Mouse (Mus musculus) T-helper 17 cell (primary cell): ENCODE data around the gene Tceanc2.

Experiments used
- in situ Hi-C, 2 experiments: fragments of 300-600 bp; cut with MboI, MseI; formaldehyde crosslinking; loops; 1 replicate in 1 of 2; 2 replicates in 1 of 2; pipeline ENCODE4 v1.15.1; 2025; ENCODE audit warnings: high pct_unique_total_duplicates in 2 of 2

Gene Tceanc2

DNA sequence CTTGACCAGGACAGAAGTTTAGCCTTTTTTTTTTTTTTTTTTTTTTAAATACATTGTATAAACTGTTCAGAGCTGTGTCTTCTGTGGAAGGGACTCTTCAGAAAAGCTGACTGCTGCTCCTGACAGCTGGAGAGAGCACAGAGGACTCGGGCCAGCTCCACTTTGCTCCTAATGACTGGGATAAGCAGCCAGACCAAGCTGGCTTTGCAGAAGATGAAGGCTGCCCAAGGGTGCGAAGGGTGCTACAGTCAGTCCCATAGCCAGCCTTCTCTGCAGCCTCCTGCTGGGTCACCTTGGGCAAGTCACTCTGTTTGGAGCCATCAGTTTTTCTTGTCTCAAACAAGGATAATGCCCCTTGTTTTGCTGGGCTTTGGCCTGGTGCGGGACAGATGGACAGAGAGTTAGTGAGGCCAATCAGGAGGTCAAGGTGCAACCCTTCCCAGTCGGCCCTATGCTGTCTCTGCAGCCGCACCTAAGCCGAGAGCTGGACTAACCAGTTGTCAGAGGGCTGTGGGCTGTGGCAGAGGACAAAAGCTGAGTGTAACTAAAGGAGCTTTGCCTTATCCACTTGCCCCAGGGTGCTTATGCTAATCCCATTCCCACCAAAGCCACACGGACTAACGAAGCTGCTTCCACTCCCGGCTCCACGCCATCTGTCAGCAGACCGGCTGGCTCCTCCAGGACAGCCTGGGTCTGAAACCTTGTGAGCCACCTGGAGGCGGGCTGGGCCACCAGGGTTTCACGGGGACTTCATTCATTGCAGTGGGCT lies 50.8 kb downstream of the Tceanc2 start:
- in situ Hi-C loops = no loop called here

GRCm38 (mm10) chr4:107126891-107127524 lies 51.9 kb downstream of the Tceanc2 start:
- in situ Hi-C loops = no loop called here

- in situ Hi-C loops = no loop called here
Measured at GRCm38 (mm10) chr4:107126389-107126788, 52.5 kb downstream of the Tceanc2 start.

DNA sequence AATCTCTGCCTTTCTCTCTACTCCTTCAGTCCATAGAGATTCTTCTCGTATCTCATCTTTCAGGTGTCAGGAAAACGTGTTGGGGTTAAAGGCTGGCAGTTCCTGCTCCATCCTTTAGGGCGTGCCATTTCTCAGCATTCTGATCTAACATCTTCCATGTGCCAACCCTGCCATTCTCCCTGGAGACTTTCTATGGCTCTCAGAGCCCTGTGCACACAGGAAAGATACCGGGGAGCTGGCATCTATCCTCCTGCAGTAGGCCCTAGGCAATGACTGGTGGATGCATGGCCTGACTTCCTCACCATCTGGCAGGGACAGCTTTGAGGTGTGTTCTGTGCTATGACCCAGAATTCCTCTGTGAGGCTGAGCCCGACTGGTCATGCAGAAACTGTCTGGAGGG lies 53.8 kb downstream of the Tceanc2 start:
- in situ Hi-C loops = no loop called here

DNA sequence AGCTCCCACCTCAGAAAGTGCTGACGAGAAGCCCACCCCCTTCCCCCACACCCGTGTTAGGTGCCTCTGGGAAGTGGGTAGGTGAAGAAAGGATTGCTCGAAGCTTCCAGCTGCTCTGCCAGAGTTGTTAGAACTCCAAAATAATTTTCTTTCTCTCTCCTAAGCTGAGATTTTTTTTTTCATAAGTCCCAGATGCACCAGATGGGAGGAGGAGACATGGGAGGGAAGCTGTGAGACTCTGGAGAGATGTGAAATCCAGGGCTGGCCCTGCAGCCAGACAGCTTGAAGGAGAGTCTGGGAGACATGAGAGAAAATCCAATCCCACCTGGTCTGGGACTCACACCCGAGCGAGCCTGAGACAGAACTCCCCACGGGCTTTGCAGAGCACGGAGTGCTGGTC lies 54.5 kb downstream of the Tceanc2 start:
- in situ Hi-C loops = no loop called here

DNA sequence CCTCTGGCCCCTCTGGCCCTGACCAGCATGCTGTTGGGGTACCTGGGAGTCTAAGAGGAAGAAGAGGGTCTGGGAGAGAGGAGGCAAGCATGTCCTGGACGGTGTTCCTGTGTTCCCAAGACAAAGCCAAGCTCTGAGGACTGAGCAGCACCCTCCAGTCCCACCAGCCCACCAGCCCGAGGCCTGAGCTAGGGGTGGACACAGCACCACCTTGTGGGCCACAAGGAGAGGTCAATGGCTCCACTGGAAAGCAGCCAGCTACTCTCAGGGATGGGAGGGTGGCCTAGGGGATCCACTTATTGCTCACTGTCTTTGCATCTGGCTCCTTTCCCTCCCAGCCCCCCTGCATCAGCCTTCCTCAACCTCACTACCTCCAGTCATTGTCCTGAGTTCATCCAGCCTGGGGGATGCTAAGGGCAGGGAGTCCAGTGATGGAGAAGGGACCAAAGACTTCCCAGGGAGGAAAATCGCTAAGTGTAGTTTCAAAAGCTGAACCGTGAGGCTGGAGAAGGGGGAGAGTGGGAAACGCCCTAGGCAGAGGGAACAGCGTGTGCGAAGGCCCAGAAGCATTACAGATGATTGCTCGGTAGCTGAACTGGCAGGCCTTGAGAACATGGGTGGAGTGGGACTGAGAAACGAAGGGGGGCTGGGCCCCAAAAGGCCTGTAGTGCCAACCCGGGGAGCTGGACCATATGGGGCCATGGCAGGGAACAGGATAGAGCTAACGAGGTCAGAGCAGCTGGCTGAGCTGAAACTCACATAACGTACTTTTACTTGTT lies 57.6 kb downstream of the Tceanc2 start:
- in situ Hi-C loops = no loop called here

- in situ Hi-C loops = no loop called here
Measured at GRCm38 (mm10) chr4:107120676-107121075, 58.2 kb downstream of the Tceanc2 start.

DNA sequence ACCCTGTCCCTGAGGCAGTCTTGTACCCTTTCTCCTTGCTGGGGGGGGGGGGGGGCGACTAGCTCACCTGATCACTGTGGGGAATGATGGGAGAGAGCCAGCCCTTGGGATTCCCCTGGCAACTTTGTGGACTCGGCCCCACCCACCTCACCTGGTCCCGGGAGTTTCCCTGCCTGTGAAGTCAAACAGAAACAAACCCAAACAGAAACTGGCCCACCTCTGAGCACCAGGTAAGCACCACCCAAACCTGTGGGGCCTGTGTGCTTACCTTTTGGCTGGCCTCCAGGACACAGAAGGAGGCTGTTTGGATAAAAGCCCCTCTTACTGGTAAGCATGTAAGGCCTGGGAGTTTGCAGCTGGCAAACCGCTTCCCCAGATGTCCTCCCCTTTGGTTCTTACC lies 59.9 kb downstream of the Tceanc2 start:
- in situ Hi-C loops = loop anchor here in 1 of 2 experiments (10.0 kb wide), 1 partner anchor 866 kb away; no protein-coding TSS in a partner anchor

- in situ Hi-C loops = loop anchor here in 1 of 2 experiments (10.0 kb wide), 1 partner anchor 867 kb away; no protein-coding TSS in a partner anchor
Measured at GRCm38 (mm10) chr4:107117741-107118385, 61.1 kb downstream of the Tceanc2 start.

DNA sequence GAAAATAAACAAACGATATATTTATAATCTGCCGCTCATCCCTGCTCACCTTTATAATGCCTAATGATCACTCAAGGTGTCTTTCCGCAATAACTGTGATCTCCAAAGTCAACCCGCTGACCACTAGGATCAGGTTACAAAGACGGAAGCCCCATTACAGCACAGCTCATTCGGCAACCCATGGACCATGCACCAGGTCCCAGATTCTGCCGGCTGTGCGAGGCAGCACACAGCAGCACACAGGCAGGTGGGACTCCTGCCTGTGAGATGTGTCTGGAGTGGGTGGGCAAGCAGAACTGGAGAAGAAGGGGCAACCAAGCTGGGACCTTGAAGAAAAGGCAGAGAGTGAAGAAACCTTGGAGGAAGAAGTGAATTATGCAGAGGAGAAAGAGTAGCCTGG lies 64.6 kb downstream of the Tceanc2 start:
- in situ Hi-C loops = loop anchor here in 1 of 2 experiments (10.0 kb wide), 1 partner anchor 871 kb away; no protein-coding TSS in a partner anchor

GRCm38 (mm10) chr4:107109181-107109580 lies 69.7 kb downstream of the Tceanc2 start:
- in situ Hi-C loops = loop anchor here in 1 of 2 experiments (5.0 kb wide), 1 partner anchor 1023 kb away; no protein-coding TSS in a partner anchor

DNA sequence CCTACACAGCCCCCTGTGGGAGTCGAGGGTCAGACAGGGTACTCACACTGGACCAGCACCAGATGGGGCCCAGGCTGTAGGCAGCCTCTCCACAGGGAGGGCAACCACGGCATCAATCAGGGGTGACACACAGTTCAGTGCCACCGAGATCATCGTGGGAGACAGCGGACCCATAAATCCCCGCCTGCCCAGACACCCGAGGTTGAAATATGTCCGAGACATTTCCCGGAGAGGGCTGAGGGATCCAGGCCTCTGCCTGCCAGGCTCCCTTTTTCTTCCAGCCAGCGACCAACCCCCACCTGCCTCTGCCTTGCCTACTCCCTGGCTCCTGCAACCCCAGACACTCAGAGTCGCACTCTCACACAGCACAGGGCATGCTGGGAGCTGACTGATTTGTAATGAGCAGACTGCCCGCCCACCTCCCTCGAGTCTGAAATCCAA lies 70.6 kb downstream of the Tceanc2 start:
- in situ Hi-C loops = loop anchor here in 1 of 2 experiments (5.0 kb wide), 1 partner anchor 1024 kb away; no protein-coding TSS in a partner anchor

- in situ Hi-C loops = loop anchor here in 1 of 2 experiments (5.0 kb wide), 1 partner anchor 1026 kb away; no protein-coding TSS in a partner anchor
Measured at GRCm38 (mm10) chr4:107106777-107107176, 72.1 kb downstream of the Tceanc2 start.

DNA sequence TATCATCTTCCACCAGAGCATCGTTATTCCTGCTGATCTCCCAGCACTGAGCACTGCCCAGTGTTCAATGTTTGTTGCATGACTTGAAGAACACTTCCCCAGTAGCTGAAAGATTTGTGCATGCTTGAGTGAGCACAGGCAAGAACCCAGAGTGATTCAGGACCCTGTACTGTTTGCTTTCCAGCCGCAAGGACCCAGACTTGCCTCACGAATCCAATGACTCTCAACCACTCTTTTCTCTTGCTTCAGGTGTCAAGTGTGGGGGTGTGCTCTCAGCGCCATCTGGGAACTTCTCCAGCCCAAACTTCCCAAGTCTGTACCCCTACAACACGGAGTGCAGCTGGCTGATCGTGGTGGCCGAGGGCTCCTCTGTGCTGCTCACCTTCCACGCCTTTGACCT lies 76.7 kb downstream of the Tceanc2 start:
- in situ Hi-C loops = no loop called here

GRCm38 (mm10) chr4:107098791-107099525 lies 80.0 kb downstream of the Tceanc2 start:
- in situ Hi-C loops = no loop called here

- in situ Hi-C loops = no loop called here
Measured at GRCm38 (mm10) chr4:107098375-107098774, 80.5 kb downstream of the Tceanc2 start.

DNA sequence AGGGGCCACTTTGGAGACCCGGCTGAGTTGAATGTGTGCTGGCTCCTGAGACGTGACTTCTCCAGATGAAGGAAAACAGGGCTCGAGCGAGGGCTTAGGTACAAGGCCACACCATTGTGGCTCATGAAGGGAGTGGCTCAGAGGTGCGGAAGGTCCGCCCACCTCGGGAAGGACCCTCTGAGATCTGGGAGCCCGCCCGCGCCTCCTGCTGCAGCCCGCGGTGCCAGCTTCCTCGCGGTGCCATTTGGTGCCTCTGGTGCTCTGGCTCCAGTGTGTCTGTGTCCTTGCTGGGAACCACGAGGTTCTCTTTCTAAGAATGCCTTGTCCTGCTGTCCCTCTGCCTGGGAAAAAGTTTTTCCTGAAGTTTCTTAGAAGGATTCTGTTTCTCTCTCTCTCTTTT lies 81.0 kb downstream of the Tceanc2 start:
- in situ Hi-C loops = no loop called here

DNA sequence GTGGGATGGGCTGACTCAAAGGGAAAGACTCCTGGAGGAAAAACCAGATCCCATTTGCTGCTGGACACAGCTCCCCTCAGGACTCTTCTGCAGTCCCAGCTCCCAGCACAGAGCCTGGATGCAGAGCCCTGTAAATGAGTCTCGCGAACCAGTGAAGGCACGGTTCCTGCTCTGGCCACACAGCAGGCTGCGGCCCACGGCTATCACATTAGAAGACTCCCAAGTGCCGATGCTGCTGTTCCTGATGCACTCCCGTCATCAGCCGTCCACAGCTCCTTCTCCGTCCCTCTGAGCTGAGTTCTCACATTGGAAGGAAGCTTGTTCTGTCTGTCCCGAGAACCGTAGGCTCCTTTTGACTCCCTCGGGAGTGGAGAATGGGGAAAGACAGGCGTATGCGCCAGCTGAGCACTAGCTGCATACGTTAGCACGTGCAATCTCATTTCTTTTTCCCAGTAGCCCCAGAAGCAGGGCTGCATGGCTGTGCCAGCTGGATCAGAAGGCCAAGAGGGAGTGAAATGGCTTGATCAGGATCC lies 82.0 kb downstream of the Tceanc2 start, which contains the start of gene Cdcp2:
TSS of gene Cdcp2 (plus strand) at position 51 of the 533 bp plus-strand sequence.
- in situ Hi-C loops = no loop called here

DNA sequence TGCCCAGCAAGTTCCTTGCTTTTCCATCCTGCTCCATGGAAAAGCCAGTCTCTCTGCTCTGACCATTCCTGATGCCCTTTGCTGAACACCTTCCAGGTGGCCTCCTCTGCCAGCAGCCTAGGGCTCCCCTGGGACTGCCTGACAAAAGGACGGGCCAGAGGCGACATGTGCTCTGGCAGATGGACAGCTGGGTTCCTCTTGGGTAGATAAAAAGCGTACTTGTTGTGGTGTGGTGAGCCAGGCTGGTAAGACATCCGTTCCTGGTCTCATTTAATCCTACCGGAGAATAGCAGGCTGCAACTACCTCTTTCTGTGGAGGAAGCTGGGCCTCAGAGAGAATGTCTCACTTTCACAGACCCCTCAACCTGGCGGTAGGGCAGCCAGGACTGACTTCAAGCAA lies 82.9 kb downstream of the Tceanc2 start:
- in situ Hi-C loops = no loop called here

GRCm38 (mm10) chr4:107094484-107095187 lies 84.3 kb downstream of the Tceanc2 start:
- in situ Hi-C loops = no loop called here
